Mouse (Mus musculus) MEL-GATA-1-ER (cell line): ENCODE data around the gene Sult6b1.

Experiments used
- DNase-seq: peaks from one replicate; pipeline ENCODE4 v3.0.0-alpha.2; 2012; ENCODE audit warnings: low read depth; ENCODE audit errors: extremely low read depth

Gene Sult6b1

GRCm38 (mm10) chr17:78906892-78907291, at the start of gene Sult6b1:
Gene Sult6b1, minus strand, starts transcription at chr17:78906992.
- no peak for DNase-seq

DNA sequence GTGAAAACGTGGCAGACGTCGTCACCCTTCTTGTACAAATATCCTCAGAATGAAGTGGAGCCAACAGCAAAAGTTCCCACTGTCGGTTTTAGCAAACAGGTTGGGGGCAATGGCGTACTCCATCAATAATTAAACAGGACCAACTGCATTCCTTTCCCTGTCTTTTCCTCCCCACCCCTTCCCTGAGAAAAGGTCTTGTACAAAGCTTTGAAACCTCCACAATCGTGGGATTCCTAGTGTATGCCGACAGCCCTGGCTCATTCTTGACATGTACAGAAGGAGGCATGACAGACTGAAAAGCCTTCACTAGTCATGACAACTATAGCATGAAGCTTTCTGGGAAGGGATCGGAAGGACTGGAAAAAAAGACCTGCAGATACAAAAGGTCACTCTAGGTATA, 46.4 kb upstream of the Sult6b1 start:
- no peak for DNase-seq

- no peak for DNase-seq
Measured at GRCm38 (mm10) chr17:78952070-78952469, 45.3 kb upstream of the Sult6b1 start.

DNA sequence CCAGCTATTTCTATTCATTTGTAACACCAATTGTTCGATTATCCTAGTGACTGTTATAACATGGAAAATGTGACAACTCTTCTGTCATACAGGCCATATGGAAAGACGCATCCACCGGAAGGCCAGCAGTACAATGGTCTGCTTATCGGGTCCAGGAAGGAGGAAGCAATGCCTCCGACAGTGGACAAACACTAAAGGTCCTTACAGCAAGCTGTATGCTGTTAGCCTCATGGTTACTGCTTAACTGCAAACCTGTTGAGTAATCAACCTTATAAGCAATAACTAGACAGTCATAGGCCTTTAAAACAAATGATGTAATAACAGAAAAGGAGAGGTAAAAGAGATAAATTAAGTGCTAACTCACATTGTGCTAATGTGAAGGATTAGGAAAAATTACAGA, 44.4 kb upstream of the Sult6b1 start:
- no peak for DNase-seq

- no peak for DNase-seq
Measured at GRCm38 (mm10) chr17:78942579-78942978, 35.8 kb upstream of the Sult6b1 start.

DNA sequence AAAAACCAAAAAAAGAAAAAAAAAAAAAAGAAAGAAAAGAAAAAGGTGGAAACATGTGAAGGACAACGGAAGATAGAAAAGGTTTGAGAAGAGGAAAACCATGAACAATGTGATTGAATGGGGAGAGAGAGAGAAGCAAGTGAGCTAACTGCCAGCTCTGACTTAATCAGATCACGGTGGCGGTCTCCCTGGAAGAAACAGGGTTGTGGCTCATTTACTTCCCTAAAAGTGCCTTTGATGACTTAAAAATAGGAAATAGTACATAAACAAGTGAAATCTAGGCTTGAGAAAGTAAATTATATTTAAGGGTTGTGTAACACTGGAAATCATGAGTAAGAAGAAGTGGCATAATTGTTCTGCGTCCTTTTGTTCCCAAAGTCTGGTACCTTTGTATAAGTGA, 32.1 kb upstream of the Sult6b1 start:
- peak; percentile 62 for DNase-seq

- DNase-seq, result no peak
Measured at GRCm38 (mm10) chr17:78937229-78937853, 30.5 kb upstream of the Sult6b1 start.

- DNase-seq, result peak; percentile 94
Measured at GRCm38 (mm10) chr17:78936466-78937228, 29.9 kb upstream of the Sult6b1 start, which contains the start of the genes Cebpz and Ndufaf7. Gene Cebpz, minus strand, starts transcription at chr17:78937066. Gene Ndufaf7, plus strand, starts transcription at chr17:78937136.

DNA sequence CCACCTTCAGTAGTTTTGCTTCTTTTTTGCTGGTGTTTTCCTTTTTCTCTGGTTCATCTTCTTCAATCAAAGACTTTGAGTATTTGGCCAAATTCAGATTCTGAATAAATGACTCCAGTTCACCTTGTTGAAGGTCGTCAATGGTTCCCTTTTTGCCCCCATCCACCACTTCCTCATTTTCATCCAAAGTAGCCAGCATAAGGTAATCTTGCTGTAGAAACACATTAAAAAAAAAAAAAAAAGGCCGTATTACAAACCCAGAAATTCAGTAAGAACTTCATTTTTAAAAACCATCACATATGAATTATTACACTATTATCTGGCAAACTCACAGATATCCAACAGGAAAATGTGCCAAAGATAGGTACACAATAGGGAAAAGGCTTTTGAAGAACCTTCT, 29.1 kb upstream of the Sult6b1 start:
- peak; percentile 70 for DNase-seq

- no peak for DNase-seq
Measured at GRCm38 (mm10) chr17:78917696-78918095, 10.9 kb upstream of the Sult6b1 start.

DNA sequence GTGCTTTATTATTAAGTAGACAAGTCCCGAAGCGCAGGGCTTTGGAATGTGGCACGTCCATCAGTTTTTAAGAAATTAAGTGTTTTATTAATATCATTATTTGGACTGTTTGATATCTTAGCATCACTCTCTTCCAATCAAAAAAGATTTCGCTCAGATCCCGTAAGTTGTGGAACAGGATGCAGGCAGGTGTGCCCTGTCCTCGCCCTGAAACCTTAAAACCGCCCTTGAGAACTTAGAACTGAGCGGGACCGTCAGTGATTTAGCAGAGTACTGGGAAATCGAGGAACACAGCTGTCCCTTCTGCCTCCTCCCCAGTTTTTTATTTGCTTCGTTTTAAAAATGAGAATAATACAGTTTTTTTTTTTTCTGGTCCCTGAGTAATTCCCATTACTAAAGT, 10.1 kb upstream of the Sult6b1 start:
- DNase-seq, result no peak

- peak; percentile 80 for DNase-seq
Measured at GRCm38 (mm10) chr17:78916369-78916813, 9.6 kb upstream of the Sult6b1 start, which contains the start of gene Cebpzos. Gene Cebpzos, plus strand, starts transcription at chr17:78916500.

DNA sequence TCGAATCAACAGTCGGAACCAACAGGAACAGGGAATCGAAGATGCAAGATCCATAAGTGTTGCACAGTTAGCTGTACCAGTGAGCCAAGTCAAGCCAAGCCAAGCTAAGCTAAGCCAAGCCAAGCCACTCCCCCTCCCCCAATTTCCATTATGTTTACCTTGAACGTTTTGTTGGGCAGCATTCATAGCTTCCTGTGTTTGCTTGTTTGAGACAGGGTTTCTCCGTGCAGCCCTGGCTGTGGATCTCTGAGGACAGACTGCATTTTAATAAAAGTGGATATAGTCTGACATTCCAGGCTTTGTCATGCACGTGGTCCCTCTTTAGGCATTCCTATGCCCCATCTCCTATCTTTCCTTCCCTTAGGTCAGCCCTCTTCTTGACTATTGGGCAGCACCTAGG, 9.0 kb upstream of the Sult6b1 start:
- DNase-seq, result no peak

- no peak for DNase-seq
Measured at GRCm38 (mm10) chr17:78913921-78914320, 7.1 kb upstream of the Sult6b1 start.

DNA sequence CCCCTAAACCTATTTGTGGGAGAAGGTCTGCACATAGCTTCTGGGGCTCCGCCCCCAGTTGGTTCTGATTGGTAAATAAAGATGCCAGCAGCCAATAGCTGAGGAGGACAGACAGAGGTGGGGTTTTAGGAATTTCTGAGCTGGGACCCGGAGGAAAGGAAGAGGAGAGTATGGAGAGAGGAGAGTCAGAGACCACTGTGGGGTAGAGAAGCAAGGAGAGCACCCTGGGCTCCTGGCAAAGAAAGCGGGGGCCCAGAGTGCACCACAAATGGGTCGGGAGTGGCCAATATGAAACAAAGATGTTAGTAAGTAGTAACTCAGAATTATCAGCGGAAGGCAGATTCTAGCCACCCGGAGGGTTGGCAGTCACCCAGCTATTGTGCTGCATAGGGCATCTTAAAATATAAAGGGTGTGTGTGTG, 6.1 kb upstream of the Sult6b1 start:
- peak; percentile 73 for DNase-seq

DNA sequence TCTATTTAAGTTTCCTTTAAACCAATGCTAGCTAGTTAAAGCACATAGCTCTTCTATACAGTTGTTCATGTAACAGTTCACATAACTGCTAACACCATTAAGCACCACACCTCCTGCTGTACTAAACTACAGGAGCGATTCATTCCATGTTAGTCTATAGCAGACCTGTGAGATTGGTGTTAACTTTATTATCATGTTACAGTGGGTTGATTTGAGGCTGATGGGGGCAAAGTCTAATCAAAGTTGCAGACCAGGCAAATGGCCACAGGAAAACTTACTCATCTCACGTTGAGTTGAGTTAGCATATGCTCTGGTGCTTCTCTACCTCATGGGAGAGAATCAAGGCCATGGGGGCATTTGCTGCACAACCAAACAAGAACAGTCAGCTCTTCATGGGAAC, 2.6 kb upstream of the Sult6b1 start:
- DNase-seq, result no peak

DNA sequence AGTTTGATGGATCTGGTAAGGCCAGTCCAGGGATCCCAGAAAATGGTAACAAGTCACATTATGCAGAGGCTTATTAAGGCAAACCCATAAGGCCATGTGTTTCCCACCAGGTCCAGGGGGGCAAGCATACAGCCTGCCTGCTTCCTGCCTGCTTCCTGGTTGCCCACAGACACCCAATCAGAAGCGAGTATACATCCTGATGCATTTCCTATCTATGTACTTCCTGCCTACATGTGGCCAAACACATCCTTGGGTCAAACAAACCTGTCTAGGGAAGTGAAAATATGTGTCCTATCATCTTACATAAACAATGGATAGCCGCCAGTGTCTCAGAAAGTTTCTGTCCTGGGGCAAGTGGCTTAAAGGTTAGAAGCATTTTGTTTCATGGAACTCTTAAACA, 3.6 kb downstream of the Sult6b1 start:
- no peak for DNase-seq

GRCm38 (mm10) chr17:78895394-78895793, 11.4 kb downstream of the Sult6b1 start:
- DNase-seq, result peak; percentile 54

GRCm38 (mm10) chr17:78894991-78895390, 11.8 kb downstream of the Sult6b1 start:
- no peak for DNase-seq

- no peak for DNase-seq
Measured at GRCm38 (mm10) chr17:78891020-78891419, 15.8 kb downstream of the Sult6b1 start.

- DNase-seq, result no peak
Measured at GRCm38 (mm10) chr17:78889184-78889583, 17.6 kb downstream of the Sult6b1 start.

GRCm38 (mm10) chr17:78888554-78888953, 18.2 kb downstream of the Sult6b1 start:
- DNase-seq, result no peak
